Mouse (Mus musculus): ENCODE measurements at regions not wholly inside any gene's neighbourhood (a gene's known extent, or its start where the extent isn't known, plus 50 kb on each side); places are given as distances from the start of the nearest gene placed in this dataset.
A peak's percentile ranks its signal among the peaks of the same experiment; 100 is the strongest.

DNA sequence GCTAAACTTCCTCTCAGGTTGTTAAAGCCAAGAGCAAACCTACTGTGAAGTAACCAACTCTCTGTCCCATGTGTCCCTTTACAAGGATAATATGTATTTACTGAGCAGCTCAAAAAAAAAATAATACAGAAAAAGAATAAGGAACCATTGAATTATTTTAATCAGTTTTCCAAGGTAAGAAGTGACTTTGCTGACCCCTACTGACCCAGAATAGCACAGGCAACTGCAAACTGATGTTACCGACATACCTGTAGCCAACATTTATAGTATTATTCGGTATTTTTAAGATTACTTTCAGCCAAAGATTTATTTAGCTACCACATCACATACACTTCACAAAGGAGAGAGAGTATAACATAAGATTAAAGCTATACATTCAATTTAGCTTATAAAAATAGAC, 138.2 kb upstream of the Tbc1d2b start:
- H3K4me1 ChIP-seq (ENCODE audit: control insufficient read depth, insufficient read depth, low read length), result no peaks in the 10 kb centered on the region
- no peak for DNase-seq
- WGBS, result 54% methylated on average over 2 of the region's 2 CpGs
- H3K27ac ChIP-seq (ENCODE audit: insufficient read depth, low read length), result no peak overlapping the region
- H3K4me3 ChIP-seq (replicated peaks; ENCODE audit: insufficient read depth, low read depth, low read length), result no peak overlapping the region
- no peak for TF ChIP-seq CTCF (IDR thresholded peaks at IDR 0.05; ENCODE audit: borderline replicate concordance, insufficient read depth, low read depth, low read length)
- no peak for TF ChIP-seq POLR2A (IDR thresholded peaks at IDR 0.05; ENCODE audit: borderline replicate concordance, insufficient read depth, low read length)
- no peaks in the 10 kb centered on the region for H3K27me3 ChIP-seq (ENCODE audit: control insufficient read depth, insufficient read depth, low read length)

DNA sequence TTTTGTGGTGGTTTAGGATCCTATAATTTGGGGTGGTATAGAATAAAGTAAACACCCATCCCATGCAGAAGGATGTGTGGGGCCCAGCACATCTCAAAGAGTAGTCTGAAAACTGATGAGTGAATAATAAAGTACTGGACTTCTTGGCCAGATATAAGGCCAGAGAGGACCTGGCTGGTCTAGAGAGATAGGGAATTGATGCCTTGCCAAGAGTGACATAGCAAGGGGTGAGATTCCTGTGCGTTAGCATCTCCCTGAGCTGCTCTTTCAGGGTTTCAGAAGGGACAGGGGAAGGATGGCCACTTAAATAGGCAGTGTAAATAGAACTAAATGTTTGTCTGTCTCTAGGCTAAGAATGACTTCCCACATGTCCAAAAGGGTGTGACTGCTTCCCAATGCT, 137.0 kb upstream of the Tbc1d2b start:
- whole genome bisulfite sequencing, result 65% methylated on average over 1 of the region's 1 CpGs
- H3K4me3 ChIP-seq (replicated peaks; ENCODE audit: insufficient read depth, low read depth, low read length), result no peak overlapping the region
- H3K4me1 ChIP-seq (ENCODE audit: control insufficient read depth, insufficient read depth, low read length), result no peaks in the 10 kb centered on the region
- no peaks in the 10 kb centered on the region for H3K27me3 ChIP-seq (ENCODE audit: control insufficient read depth, insufficient read depth, low read length)
- TF ChIP-seq CTCF (IDR thresholded peaks at IDR 0.05; ENCODE audit: borderline replicate concordance, insufficient read depth, low read depth, low read length), result no peak
- TF ChIP-seq POLR2A (IDR thresholded peaks at IDR 0.05; ENCODE audit: borderline replicate concordance, insufficient read depth, low read length), result no peak
- no peak overlapping the region for H3K27ac ChIP-seq (ENCODE audit: insufficient read depth, low read length)
- no peak for DNase-seq

DNA sequence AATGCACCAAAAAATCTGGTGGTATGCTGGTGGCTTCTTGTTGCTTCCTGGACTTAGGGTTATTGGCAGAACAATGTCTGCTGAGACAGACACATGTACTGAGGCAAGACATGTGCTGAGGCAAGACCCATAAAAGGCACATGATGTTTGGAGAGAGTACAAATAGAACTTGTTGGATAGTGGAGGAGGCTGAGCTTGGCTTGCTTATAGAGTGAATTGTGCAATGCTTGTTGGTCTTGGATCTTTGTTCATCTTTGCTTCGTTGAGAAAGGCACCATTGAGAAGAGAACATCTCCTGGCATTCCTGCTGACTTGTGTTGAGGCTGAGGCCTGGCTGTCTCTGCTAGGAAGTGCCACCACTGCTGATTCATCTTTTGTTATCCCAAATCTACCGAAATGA, 117.8 kb upstream of the Tbc1d2b start:
- TF ChIP-seq CTCF (IDR thresholded peaks at IDR 0.05; ENCODE audit: borderline replicate concordance, insufficient read depth, low read depth, low read length) (no peak), POLR2A (IDR thresholded peaks at IDR 0.05; ENCODE audit: borderline replicate concordance, insufficient read depth, low read length) (no peak)
- WGBS, result 75% methylated on average over 2 of the region's 2 CpGs

DNA sequence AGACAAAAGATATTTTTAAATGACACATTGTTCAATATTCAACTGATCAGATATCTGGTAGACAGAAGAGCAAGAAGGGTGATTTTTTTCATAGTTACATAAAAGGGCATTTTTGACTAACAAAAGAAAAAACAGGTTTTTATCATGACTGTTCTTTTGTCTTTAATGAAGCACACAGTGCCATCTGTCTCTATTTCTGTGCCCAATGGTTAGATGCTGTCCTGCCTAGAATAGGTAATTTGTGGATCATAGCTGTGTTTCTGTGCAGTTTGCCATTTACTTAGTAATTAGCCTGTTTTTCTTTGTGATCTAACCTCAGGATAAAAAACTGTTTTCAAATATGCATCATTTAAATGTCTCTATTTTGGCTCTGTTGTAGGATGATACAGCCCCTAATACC, 114.4 kb upstream of the Tbc1d2b start:
- H3K4me3 ChIP-seq (replicated peaks; ENCODE audit: insufficient read depth, low read depth, low read length), result no peak overlapping the region
- no peak for TF ChIP-seq CTCF (IDR thresholded peaks at IDR 0.05; ENCODE audit: borderline replicate concordance, insufficient read depth, low read depth, low read length)
- TF ChIP-seq POLR2A (IDR thresholded peaks at IDR 0.05; ENCODE audit: borderline replicate concordance, insufficient read depth, low read length), result no peak
- DNase-seq, result peak in 1 of 2 experiments; percentile 78
- no peaks in the 10 kb centered on the region; the same call in 1 of the 2 replicates for H3K4me1 ChIP-seq (ENCODE audit: control insufficient read depth, insufficient read depth, low read length)
- no peaks in the 10 kb centered on the region for H3K27me3 ChIP-seq (ENCODE audit: control insufficient read depth, insufficient read depth, low read length)
- H3K27ac ChIP-seq (ENCODE audit: insufficient read depth, low read length), result no peak overlapping the region

More for the DNA sequence above, 117.8 kb upstream of the Tbc1d2b start:
- no peaks in the 10 kb centered on the region; the same call in 1 of the 2 replicates for H3K4me1 ChIP-seq (ENCODE audit: control insufficient read depth, insufficient read depth, low read length)
- no peaks in the 10 kb centered on the region for H3K27me3 ChIP-seq (ENCODE audit: control insufficient read depth, insufficient read depth, low read length)
- no peak overlapping the region for H3K4me3 ChIP-seq (replicated peaks; ENCODE audit: insufficient read depth, low read depth, low read length)
- DNase-seq, result no peak
- no peak overlapping the region for H3K27ac ChIP-seq (ENCODE audit: insufficient read depth, low read length)

DNA sequence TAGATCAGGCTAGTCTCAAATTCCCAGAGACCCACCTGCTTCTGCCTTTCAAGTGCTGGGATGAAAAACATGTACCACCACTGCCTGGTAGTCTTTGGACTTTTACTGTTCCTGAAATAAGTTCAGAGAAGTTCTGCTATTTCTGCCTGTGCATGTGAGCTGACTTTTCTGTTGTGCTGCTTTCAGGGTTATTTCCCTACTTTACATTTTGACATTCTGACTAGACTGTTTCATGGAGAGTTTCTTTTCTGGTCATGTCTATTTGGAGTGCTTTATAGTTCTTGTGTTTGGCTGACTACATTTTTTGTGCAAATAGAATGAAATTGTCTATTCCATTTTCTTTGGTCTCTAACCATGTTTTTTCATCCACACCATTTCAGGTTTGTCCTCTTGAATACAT, 109.5 kb upstream of the Tbc1d2b start:
- no peak overlapping the region for H3K27ac ChIP-seq (ENCODE audit: insufficient read depth, low read length)
- no peaks in the 10 kb centered on the region; the same call in 1 of the 2 replicates for H3K4me1 ChIP-seq (ENCODE audit: control insufficient read depth, insufficient read depth, low read length)
- no peaks in the 10 kb centered on the region for H3K27me3 ChIP-seq (ENCODE audit: control insufficient read depth, insufficient read depth, low read length)
- no peak overlapping the region for H3K4me3 ChIP-seq (replicated peaks; ENCODE audit: insufficient read depth, low read depth, low read length)
- TF ChIP-seq POLR2A (IDR thresholded peaks at IDR 0.05; ENCODE audit: borderline replicate concordance, insufficient read depth, low read length) (no peak), CTCF (IDR thresholded peaks at IDR 0.05; ENCODE audit: borderline replicate concordance, insufficient read depth, low read depth, low read length) (no peak)
- DNase-seq, result no peak

DNA sequence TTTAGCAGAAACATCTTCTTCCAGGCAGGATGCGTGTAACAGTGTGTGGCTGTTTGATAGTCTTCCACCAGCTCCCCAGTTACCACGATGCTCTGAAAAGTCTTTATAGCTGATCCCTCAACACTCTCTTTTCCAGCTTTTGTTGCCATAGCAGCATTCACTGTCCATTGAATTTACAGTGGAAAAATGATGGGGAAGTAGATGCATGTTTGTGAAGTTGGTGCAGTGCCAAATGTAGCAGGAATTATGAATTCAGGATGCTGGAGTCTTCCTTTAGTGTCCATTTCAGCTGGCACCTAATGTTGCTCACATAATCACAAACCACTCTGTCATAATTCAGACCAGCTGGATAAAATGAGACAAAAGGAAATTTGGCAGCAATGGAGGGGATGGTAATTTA, 99.0 kb upstream of the Tbc1d2b start:
- DNase-seq, result peak in 1 of 2 experiments; percentile 20
- H3K27ac ChIP-seq (ENCODE audit: insufficient read depth, low read length), result no peak overlapping the region

DNA sequence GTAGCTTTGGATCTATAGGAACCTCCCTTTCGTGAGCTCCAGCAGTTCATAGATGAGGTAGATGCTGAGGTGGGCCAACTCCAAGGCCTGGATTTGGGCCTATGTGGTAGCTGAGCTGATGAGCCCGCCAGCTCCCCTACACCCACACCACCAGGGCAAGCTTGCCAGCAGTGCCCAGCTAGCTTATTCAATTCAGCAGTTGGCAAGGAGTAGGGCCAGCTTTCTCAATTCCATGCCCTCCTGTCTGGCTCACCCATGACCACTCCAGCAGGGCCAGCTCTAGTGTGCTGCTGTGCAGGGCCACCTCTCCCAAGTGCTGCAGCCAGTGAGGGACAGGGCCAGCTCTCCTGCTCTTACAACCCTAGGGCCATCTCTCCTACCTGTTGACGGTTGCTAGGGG, 97.1 kb upstream of the Tbc1d2b start:
- Histone ChIP-seq H3K4me1 (ENCODE audit: control insufficient read depth, insufficient read depth, low read length) (peaks cover 3% of the 10 kb centered on the region; the same call in 1 of the 2 replicates), H3K27me3 (ENCODE audit: control insufficient read depth, insufficient read depth, low read length) (no peaks in the 10 kb centered on the region), H3K4me3 (replicated peaks; ENCODE audit: insufficient read depth, low read depth, low read length) (no peak overlapping the region), H3K27ac (ENCODE audit: insufficient read depth, low read length) (no peak overlapping the region)
- TF ChIP-seq POLR2A (IDR thresholded peaks at IDR 0.05; ENCODE audit: borderline replicate concordance, insufficient read depth, low read length), result no peak
- WGBS, result 34% methylated on average over 3 of the region's 3 CpGs
- no peak for DNase-seq

More for the DNA sequence above, 99.0 kb upstream of the Tbc1d2b start:
- no peak for TF ChIP-seq POLR2A (IDR thresholded peaks at IDR 0.05; ENCODE audit: borderline replicate concordance, insufficient read depth, low read length)
- TF ChIP-seq CTCF (IDR thresholded peaks at IDR 0.05; ENCODE audit: borderline replicate concordance, insufficient read depth, low read depth, low read length), result no peak
- peaks cover 3% of the 10 kb centered on the region; the same call in 1 of the 2 replicates for H3K4me1 ChIP-seq (ENCODE audit: control insufficient read depth, insufficient read depth, low read length)
- no peak overlapping the region for H3K4me3 ChIP-seq (replicated peaks; ENCODE audit: insufficient read depth, low read depth, low read length)
- H3K27me3 ChIP-seq (ENCODE audit: control insufficient read depth, insufficient read depth, low read length), result no peaks in the 10 kb centered on the region
- WGBS, result 36% methylated on average over 2 of the region's 2 CpGs

DNA sequence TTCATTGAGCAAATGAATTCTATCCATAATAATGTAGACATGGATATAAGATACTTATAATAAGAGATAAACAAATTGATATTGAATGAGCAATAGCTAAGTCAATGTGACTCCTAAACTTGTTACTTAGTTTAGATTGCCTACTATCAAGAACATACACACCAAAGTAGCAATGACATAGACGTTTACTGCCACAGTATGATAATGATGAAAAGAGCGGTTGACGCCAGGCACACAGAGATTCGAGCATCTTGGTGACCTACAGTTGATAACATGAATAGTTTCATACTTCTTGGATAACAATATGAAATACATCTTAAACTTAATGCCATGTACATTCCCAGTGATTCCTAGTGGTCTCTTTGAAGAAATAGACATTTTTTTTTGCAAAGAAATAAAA, 55.9 kb upstream of the Tbc1d2b start:
- no peak overlapping the region for H3K27ac ChIP-seq (ENCODE audit: insufficient read depth, low read length)
- H3K27me3 ChIP-seq (ENCODE audit: control insufficient read depth, insufficient read depth, low read length), result no peaks in the 10 kb centered on the region
- no peak overlapping the region for H3K4me3 ChIP-seq (replicated peaks; ENCODE audit: insufficient read depth, low read depth, low read length)
- TF ChIP-seq CTCF (IDR thresholded peaks at IDR 0.05; ENCODE audit: borderline replicate concordance, insufficient read depth, low read depth, low read length), result no peak
- no peak for DNase-seq
- WGBS, result 92% methylated on average over 4 of the region's 4 CpGs
- H3K4me1 ChIP-seq (ENCODE audit: control insufficient read depth, insufficient read depth, low read length), result no peaks in the 10 kb centered on the region
